Mouse (Mus musculus): ENCODE measurements around the gene Zmat3. TPM values are rescaled to one million over a fixed set of nuclear protein-coding genes. Genes with fewer than 3 reads are reported as not detected.
A peak's percentile ranks its signal among the peaks of the same experiment; 100 is the strongest.

Gene Zmat3
- 7.6 and 8.5 TPM in 2 replicates for polyA plus RNA-seq (2015; fragmentation: Nextera tagmentation; extraction: Ambion mirVana)

DNA sequence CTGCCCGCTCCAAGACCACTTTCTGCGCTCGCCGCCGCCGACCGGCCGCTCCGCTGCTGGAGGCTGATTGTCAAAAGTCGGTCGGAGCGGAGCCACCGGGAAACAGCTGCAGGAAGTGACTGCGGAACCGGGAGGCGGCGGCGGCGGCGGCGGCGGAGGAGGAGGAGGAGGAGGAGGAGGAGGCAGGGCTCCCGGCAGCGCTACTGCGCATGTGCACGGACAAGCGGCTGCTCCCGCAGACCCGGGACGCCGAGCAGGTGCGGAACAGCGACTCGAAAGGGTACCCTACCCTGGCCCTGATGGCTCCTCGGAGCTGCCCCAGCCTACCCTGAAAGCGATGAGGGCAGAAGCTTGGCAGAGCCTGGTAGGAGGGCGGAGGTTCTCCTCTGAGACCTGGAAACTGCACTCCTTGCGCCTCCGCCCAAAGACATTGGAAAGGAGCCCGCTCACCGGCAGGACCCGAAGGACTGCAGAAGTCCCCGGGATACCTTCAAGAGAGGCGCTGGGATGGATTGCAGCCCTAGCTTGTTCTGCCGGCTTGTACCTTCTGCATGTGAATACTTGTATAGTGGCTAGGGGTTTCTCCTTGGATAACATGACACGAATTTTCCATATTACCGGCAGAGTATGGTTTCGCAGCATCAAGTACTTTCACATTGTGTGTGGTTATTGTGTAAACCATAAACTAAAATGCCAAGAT lies at the start of gene Zmat3:
Zmat3 (minus strand) TSS at position 469 of the 700 bp plus-strand sequence.
- ATAC-seq = peak; percentile 91
- Histone ChIP-seq H3K4me3 (peak within 1 kb of the TSS; percentile 91), H3K4me2 (peak within 1 kb of the TSS; percentile 78), H3K36me3 (ENCODE audit: poor library complexity, severe bottlenecking) (0 out of 2 replicates have a peak, but pooled peaks cover 2% of the 10 kb centered on the region), H3K27ac (peak within 1 kb of the TSS; percentile 84), H3K9me3 (replicated peaks) (no peaks in the 10 kb centered on the region), H3K4me1 (peaks cover 28% of the 10 kb centered on the region), H3K9ac (peak within 1 kb of the TSS; percentile 94), H3K27me3 (no peaks in the 10 kb centered on the region)
- 4% methylated on average over 30 of the region's 48 CpGs for WGBS

DNA sequence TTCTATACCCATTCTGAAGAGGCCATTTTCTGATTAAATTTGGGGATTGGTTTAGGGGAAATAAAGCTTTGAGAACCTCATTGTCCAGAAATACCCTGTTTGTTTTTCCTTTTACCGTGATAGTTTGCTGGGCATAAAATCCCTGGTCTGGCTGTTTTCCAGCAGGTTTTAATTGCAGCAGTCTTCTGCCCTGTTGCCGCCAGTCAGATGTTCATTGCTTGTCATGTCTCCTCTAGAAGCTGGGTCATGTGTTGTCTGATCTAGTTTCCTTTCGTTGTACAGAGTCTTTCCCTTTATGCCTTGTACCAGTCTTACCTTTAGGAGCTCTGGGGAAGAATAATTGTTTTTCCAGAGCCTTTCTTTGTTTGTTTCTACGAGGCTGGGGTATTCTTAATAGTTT lies 48.6 kb upstream of the Zmat3 start:
- H3K4me3 ChIP-seq = no peak overlapping the region
- no peak overlapping the region for H3K9ac ChIP-seq
- H3K27ac ChIP-seq = peak overlapping the region; percentile 57
- 19% methylated on average over 4 of the region's 4 CpGs for WGBS
- no peak overlapping the region for H3K4me2 ChIP-seq
- no peak for ATAC-seq
- H3K36me3 ChIP-seq (ENCODE audit: poor library complexity, severe bottlenecking) = no peaks in the 10 kb centered on the region
- peaks cover 35% of the 10 kb centered on the region for H3K4me1 ChIP-seq
- no peaks in the 10 kb centered on the region for H3K9me3 ChIP-seq (replicated peaks)
- no peaks in the 10 kb centered on the region for H3K27me3 ChIP-seq

DNA sequence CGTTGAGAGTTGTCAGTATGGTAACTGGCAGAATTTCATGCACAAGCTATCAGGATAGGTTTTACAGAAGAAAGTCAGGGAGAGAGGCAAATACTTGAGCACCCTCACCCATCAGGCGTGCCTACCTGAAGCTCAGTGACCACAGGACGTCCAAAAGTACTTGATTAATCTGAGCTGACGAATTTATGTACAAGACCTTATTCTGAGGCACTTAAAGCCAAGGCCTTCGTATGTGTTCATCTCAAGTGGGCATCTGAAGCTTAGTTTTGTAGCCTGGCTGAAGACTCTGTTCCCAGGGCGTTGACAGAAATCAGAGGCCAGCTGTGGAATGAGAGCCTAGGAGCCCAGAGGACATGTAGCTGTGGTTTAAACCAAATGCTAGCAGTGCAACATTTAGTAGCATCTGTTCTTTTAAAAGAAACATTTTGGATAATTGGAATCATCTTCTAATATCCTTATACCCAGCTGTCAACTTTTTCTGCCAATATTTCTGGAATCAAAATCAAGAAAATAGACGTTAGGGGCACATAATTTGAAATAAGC lies 46.8 kb upstream of the Zmat3 start:
- H3K36me3 ChIP-seq (ENCODE audit: poor library complexity, severe bottlenecking) = no peaks in the 10 kb centered on the region
- no peak overlapping the region for H3K4me3 ChIP-seq
- no peaks in the 10 kb centered on the region for H3K27me3 ChIP-seq
- WGBS = 83% methylated on average over 7 of the region's 7 CpGs
- H3K27ac ChIP-seq = no peak overlapping the region
- ATAC-seq = no peak
- H3K4me2 ChIP-seq = no peak overlapping the region
- H3K9me3 ChIP-seq (replicated peaks) = no peaks in the 10 kb centered on the region
- no peak overlapping the region for H3K9ac ChIP-seq
- peaks cover 35% of the 10 kb centered on the region for H3K4me1 ChIP-seq

- WGBS = 89% methylated on average over 3 of the region's 3 CpGs
- Histone ChIP-seq H3K4me3 (no peak overlapping the region), H3K36me3 (ENCODE audit: poor library complexity, severe bottlenecking) (no peaks in the 10 kb centered on the region), H3K27me3 (no peaks in the 10 kb centered on the region), H3K4me2 (no peak overlapping the region), H3K9ac (no peak overlapping the region), H3K27ac (no peak overlapping the region), H3K4me1 (peaks cover 26% of the 10 kb centered on the region), H3K9me3 (replicated peaks) (no peaks in the 10 kb centered on the region)
- no peak for ATAC-seq
Measured at GRCm38 (mm10) chr3:32408811-32409273, 43.0 kb upstream of the Zmat3 start.

DNA sequence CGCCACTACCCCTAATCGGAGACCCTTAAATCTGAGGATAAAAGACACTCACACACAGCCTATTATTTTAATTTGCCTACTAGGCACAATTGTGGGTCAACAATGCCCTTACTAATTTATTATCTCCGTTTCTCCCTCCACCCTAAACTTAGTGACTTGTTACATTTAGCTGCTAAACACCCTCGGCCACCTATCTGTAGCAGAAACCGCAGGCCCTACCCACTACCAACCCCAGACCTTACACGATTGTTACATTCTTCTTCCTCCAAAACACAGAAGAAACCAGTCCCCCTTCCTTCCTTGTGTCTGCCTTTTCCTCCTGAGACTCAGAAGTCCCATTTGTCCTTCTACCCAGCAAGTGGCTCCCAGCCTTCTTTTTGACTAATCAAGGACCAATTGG lies 41.0 kb upstream of the Zmat3 start:
- Histone ChIP-seq H3K27me3 (no peaks in the 10 kb centered on the region), H3K9ac (no peak overlapping the region), H3K9me3 (replicated peaks) (no peaks in the 10 kb centered on the region), H3K4me1 (peaks cover 11% of the 10 kb centered on the region; the same call in 1 of the 2 replicates), H3K27ac (no peak overlapping the region), H3K4me3 (no peak overlapping the region), H3K36me3 (ENCODE audit: poor library complexity, severe bottlenecking) (no peaks in the 10 kb centered on the region), H3K4me2 (no peak overlapping the region)
- no peak for ATAC-seq
- WGBS = 82% methylated on average over 6 of the region's 6 CpGs

DNA sequence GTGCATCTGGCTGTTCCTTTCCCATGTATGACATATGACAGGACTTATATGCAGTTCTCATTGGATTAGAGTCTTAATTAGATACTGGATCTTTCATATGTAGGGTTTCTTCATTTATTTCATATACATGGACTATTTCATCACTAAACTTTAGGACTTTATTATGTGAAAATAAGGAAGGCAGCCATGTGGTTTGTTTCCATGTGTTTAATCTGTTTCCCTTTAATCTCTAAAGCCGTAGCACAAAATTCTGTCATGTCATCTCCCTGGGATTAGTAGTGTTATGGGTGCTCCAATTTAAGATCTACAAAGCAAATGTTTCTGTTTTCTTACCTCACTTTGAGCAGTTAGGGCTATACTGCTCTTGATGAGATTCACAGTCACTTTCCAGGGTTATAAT lies 39.9 kb upstream of the Zmat3 start:
- Histone ChIP-seq H3K9ac (no peak overlapping the region), H3K27ac (no peak overlapping the region), H3K4me2 (no peak overlapping the region), H3K9me3 (replicated peaks) (no peaks in the 10 kb centered on the region), H3K4me1 (peaks cover 19% of the 10 kb centered on the region; the same call in 1 of the 2 replicates), H3K36me3 (ENCODE audit: poor library complexity, severe bottlenecking) (no peaks in the 10 kb centered on the region), H3K27me3 (no peaks in the 10 kb centered on the region), H3K4me3 (no peak overlapping the region)
- ATAC-seq = no peak
- 91% methylated on average over 1 of the region's 1 CpGs for WGBS

- Histone ChIP-seq H3K9me3 (replicated peaks) (no peaks in the 10 kb centered on the region), H3K4me1 (peaks cover 41% of the 10 kb centered on the region), H3K27ac (no peak overlapping the region), H3K4me3 (no peak overlapping the region), H3K27me3 (no peaks in the 10 kb centered on the region), H3K4me2 (no peak overlapping the region), H3K9ac (no peak overlapping the region), H3K36me3 (ENCODE audit: poor library complexity, severe bottlenecking) (no peaks in the 10 kb centered on the region)
- no peak for ATAC-seq
- 85% methylated on average over 7 of the region's 7 CpGs for WGBS
Measured at GRCm38 (mm10) chr3:32402990-32403885, 37.4 kb upstream of the Zmat3 start.

DNA sequence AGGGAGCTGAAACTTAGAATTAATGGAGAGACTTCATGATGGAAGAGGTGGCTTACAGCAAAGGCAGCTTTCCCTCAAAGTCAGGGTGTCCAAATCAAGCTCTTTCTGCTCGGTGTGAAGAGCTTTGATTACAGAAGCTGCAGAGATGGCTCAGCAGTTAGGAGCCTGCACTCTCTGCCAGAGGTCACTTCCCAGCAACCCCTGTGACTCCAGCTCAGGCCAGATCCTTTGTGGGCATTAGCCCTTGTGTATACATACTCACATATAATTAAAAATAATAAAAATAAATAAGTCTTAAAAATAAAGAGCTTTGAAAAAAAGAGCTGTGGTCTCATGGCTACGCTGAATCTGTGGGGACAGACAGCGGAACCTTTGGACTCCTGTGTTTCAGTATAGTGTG lies 35.8 kb upstream of the Zmat3 start:
- ATAC-seq = no peak
- Histone ChIP-seq H3K27ac (no peak overlapping the region), H3K9ac (no peak overlapping the region), H3K36me3 (ENCODE audit: poor library complexity, severe bottlenecking) (no peaks in the 10 kb centered on the region), H3K27me3 (no peaks in the 10 kb centered on the region), H3K9me3 (replicated peaks) (no peaks in the 10 kb centered on the region), H3K4me3 (no peak overlapping the region), H3K4me2 (no peak overlapping the region), H3K4me1 (peaks cover 40% of the 10 kb centered on the region)
- WGBS = 76% methylated on average over 3 of the region's 3 CpGs

DNA sequence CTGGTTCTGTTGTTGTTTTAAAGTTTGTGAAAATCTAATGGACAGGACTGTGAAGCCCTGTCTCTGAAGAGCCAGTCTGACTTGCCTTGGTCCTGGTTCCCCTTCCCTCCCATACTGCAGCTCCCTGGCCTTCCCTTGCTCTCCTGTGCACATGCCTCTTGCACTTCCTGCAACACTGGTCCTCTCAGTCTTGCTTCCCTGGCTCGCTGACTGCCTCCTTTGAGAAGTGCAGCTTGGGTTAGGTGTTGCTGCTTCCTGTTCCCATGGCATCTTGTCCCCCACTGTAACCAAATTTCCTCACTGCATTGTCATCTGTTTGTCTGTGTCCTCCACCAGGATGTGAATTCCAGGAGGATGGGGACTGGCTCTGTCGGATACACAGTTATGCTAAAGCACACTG lies 34.1 kb upstream of the Zmat3 start:
- Histone ChIP-seq H3K9me3 (replicated peaks) (no peaks in the 10 kb centered on the region), H3K9ac (peak overlapping the region; percentile 26; the same call in 1 of the 2 replicates), H3K4me3 (no peak overlapping the region), H3K4me1 (peaks cover 39% of the 10 kb centered on the region), H3K36me3 (ENCODE audit: poor library complexity, severe bottlenecking) (no peaks in the 10 kb centered on the region), H3K27me3 (no peaks in the 10 kb centered on the region), H3K4me2 (peak overlapping the region; percentile 33; the same call in 1 of the 2 replicates), H3K27ac (no peak overlapping the region)
- ATAC-seq = no peak
- 64% methylated on average over 2 of the region's 2 CpGs for WGBS

GRCm38 (mm10) chr3:32399381-32399780 lies 33.6 kb upstream of the Zmat3 start:
- no peaks in the 10 kb centered on the region for H3K9me3 ChIP-seq (replicated peaks)
- 20% methylated on average over 4 of the region's 4 CpGs for WGBS
- peaks cover 37% of the 10 kb centered on the region for H3K4me1 ChIP-seq
- no peak overlapping the region for H3K4me3 ChIP-seq
- no peaks in the 10 kb centered on the region for H3K36me3 ChIP-seq (ENCODE audit: poor library complexity, severe bottlenecking)
- H3K27me3 ChIP-seq = no peaks in the 10 kb centered on the region
- no peak for ATAC-seq
- H3K9ac ChIP-seq = 0 out of 2 replicates have a peak overlapping the region, but pooled peaks have one; percentile 26
- no peak overlapping the region for H3K27ac ChIP-seq
- H3K4me2 ChIP-seq = peak overlapping the region; percentile 33

DNA sequence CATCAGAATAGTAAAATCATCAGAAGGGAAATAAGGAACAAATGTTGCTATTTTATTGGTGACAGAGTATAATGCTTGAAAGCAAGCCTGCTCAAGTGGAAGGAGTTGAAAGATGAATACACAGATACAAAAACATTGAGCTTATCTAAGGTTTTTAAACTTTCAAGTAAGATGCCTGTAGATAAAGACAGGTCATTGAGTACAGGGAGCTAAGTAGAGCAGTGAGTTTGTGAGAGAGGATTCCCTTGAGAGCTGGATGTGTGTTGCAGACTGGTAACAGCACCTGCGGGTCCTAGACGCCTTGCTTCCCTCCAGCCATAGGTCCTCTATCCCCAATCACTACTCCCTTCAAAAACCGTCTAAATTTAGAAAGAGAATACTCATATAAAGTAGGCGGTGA lies 32.8 kb upstream of the Zmat3 start:
- no peak for ATAC-seq
- Histone ChIP-seq H3K9me3 (replicated peaks) (no peaks in the 10 kb centered on the region), H3K27ac (no peak overlapping the region), H3K4me1 (peaks cover 37% of the 10 kb centered on the region), H3K4me3 (peak overlapping the region; percentile 92), H3K4me2 (peak overlapping the region; percentile 72), H3K36me3 (ENCODE audit: poor library complexity, severe bottlenecking) (no peaks in the 10 kb centered on the region), H3K27me3 (no peaks in the 10 kb centered on the region), H3K9ac (peak overlapping the region; percentile 48)
- WGBS = 15% methylated on average over 4 of the region's 4 CpGs

DNA sequence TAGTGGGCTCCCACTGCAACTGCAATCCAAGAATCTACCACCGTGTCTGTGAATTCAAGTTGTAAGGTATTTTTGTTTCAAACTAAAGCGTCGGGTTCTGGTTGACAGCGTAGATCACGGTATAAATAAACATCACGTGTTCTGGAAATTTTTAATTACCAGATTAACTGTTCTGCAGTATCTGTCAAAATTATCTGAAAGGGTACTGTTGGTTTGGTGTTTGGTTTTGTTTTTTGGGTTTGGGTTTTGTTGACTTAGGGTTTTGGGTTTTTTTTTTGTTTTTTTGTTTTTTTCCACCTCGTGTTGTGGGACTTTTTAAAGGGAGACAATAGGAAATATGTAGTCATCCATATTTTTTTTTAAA lies 32.3 kb upstream of the Zmat3 start:
- ATAC-seq = no peak
- peaks cover 37% of the 10 kb centered on the region for H3K4me1 ChIP-seq
- no peaks in the 10 kb centered on the region for H3K9me3 ChIP-seq (replicated peaks)
- H3K4me2 ChIP-seq = peak overlapping the region; percentile 72
- H3K36me3 ChIP-seq (ENCODE audit: poor library complexity, severe bottlenecking) = no peaks in the 10 kb centered on the region
- WGBS = 1% methylated on average over 7 of the region's 7 CpGs
- peak overlapping the region; percentile 92 for H3K4me3 ChIP-seq
- peak overlapping the region; percentile 96; the same call in 1 of the 2 replicates for H3K27ac ChIP-seq
- no peaks in the 10 kb centered on the region for H3K27me3 ChIP-seq
- H3K9ac ChIP-seq = peak overlapping the region; percentile 92

Measured in forebrain, embryonic 13.5 days (tissue).